Comparison of ENCODE assay signal across 1 mouse cellular context in genomic region chr19:6037695-6038094, GRCm38 (mm10).
TF ChIP-seq lines count a peak whose summit lies in the region.

No protein-coding gene starts in this region.

TF ChIP-seq in MEL, 35 proteins besides CTCF, POLR2A, EP300 and RAD21:
- no peak for TF ChIP-seq BHLHE40 (IDR thresholded peaks at IDR 0.05; ENCODE audit: borderline replicate concordance, low read depth, low read length)
- TF ChIP-seq GATA1 (IDR thresholded peaks at IDR 0.05; ENCODE audit: low read depth, low read length) = peak; percentile 42
- TF ChIP-seq MYC (IDR thresholded peaks at IDR 0.05; ENCODE audit: low read depth, low read length) = no peak
- TF ChIP-seq ZNF384 (IDR thresholded peaks at IDR 0.05; ENCODE audit: low read depth, low read length) = peak; percentile 76
- no peak for TF ChIP-seq ELF1 (IDR thresholded peaks at IDR 0.05; ENCODE audit: low read depth, low read length)
- TF ChIP-seq ETS1 (IDR thresholded peaks at IDR 0.05; ENCODE audit: low read depth, low read length) = no peak; the same call in 1 of the 2 replicates
- TF ChIP-seq TBP (IDR thresholded peaks at IDR 0.05; ENCODE audit: low read depth, low read length) = no peak
- TF ChIP-seq MAX (IDR thresholded peaks at IDR 0.05; ENCODE audit: low read length) = no peak
- TF ChIP-seq ZC3H11A (IDR thresholded peaks at IDR 0.05; ENCODE audit: low read depth, low read length) = no peak
- TF ChIP-seq USF2 (IDR thresholded peaks at IDR 0.05; ENCODE audit: borderline replicate concordance in 1 of 2, insufficient read depth in 1 of 2, low read depth in 1 of 2, low read length in 2 of 2) = no peak
- TF ChIP-seq HCFC1 (IDR thresholded peaks at IDR 0.05; ENCODE audit: low read depth, low read length) = no peak
- no peak for TF ChIP-seq UBTF (IDR thresholded peaks at IDR 0.05; ENCODE audit: borderline replicate concordance, insufficient read depth, low read depth, low read length)
- no peak for TF ChIP-seq KAT2A (conservative IDR thresholded peaks at IDR 0.05; ENCODE audit: low read depth, low read length)
- no peak for TF ChIP-seq NRF1 (IDR thresholded peaks at IDR 0.05; ENCODE audit: insufficient read depth, low read depth, low read length, poor library complexity, severe bottlenecking)
- no peak for TF ChIP-seq ZKSCAN1 (IDR thresholded peaks at IDR 0.05; ENCODE audit: low read depth, low read length)
- no peak for TF ChIP-seq NELFE (IDR thresholded peaks at IDR 0.05; ENCODE audit: low read depth, low read length)
- no peak for TF ChIP-seq SIN3A (IDR thresholded peaks at IDR 0.05; ENCODE audit: low read length)
- no peak for TF ChIP-seq MAFK (IDR thresholded peaks at IDR 0.05; ENCODE audit: borderline replicate concordance, low read depth, low read length)
- no peak for TF ChIP-seq MYB (IDR thresholded peaks at IDR 0.05; ENCODE audit: low read depth, low read length)
- no peak for TF ChIP-seq POLR2AphosphoS5 (IDR thresholded peaks at IDR 0.05; ENCODE audit: borderline replicate concordance, low read depth, low read length)
- TF ChIP-seq CHD2 (IDR thresholded peaks at IDR 0.05; ENCODE audit: low read length) = no peak
- TF ChIP-seq RCOR1 (IDR thresholded peaks at IDR 0.05; ENCODE audit: low read depth, low read length) = peak; percentile 49; the same call in 1 of the 2 replicates
- no peak for TF ChIP-seq POLR2AphosphoS2 (IDR thresholded peaks at IDR 0.05; ENCODE audit: low read length)
- no peak for TF ChIP-seq CHD1 (IDR thresholded peaks at IDR 0.05; ENCODE audit: low read depth, low read length)
- TF ChIP-seq USF1 (IDR thresholded peaks at IDR 0.05; ENCODE audit: low read depth, low read length) = no peak
- TF ChIP-seq E2F4 (IDR thresholded peaks at IDR 0.05; ENCODE audit: borderline replicate concordance, low read depth, low read length) = no peak
